Mouse (Mus musculus): ENCODE data around the gene Cyp2j8. TPM values are rescaled to one million over a fixed set of nuclear protein-coding genes. Genes with fewer than 3 reads are reported as not detected.
"Not testable (repeated sequence)": the region's sequence is repeated elsewhere in the genome, so short reads cannot be mapped to it uniquely, and the experiment has no call there.

The Cyp2j8 gene
- not detected for total RNA-seq (2021)
- long read RNA-seq: 0 reads

GRCm38 (mm10) chr4:96507286-96507685, at the start of gene Cyp2j8:
Cyp2j8 (minus strand) TSS chr4:96507386.
- no peak for DNase-seq (ENCODE audit: low spot score in 2 of 2)

- peak; percentile 13 to 42 for DNase-seq (ENCODE audit: low spot score in 2 of 2)
Observed at GRCm38 (mm10) chr4:96553133-96553819, 46.1 kb upstream of the Cyp2j8 start, which contains the start of gene Cyp2j6. Cyp2j6 (minus strand) TSS chr4:96553661.

GRCm38 (mm10) chr4:96551619-96552018, 44.4 kb upstream of the Cyp2j8 start:
- no peak for DNase-seq (ENCODE audit: low spot score in 2 of 2)

GRCm38 (mm10) chr4:96545976-96546375, 38.8 kb upstream of the Cyp2j8 start:
- peak in 1 of 2 experiments; percentile 34 for DNase-seq (ENCODE audit: low spot score in 2 of 2)

GRCm38 (mm10) chr4:96525772-96526171, 18.6 kb upstream of the Cyp2j8 start:
- DNase-seq (ENCODE audit: low spot score in 2 of 2): peak in 1 of 2 experiments; percentile 39

GRCm38 (mm10) chr4:96522256-96522655, 15.1 kb upstream of the Cyp2j8 start:
- DNase-seq (ENCODE audit: low spot score in 2 of 2): no peak

GRCm38 (mm10) chr4:96510083-96510482, 2.9 kb upstream of the Cyp2j8 start:
- DNase-seq (ENCODE audit: low spot score in 2 of 2): no peak

GRCm38 (mm10) chr4:96463311-96464060, 43.7 kb downstream of the Cyp2j8 start:
- not testable (repeated sequence) for DNase-seq (ENCODE audit: low spot score in 2 of 2)

Other genes starting within 250 kb of the Cyp2j8 start
- gene Cyp2j11, start 158.7 kb downstream of the Cyp2j8 start, total RNA-seq (2021): under 1 TPM; 0.38 to 0.69 TPM
- gene Cyp2j6, start 46.3 kb upstream of the Cyp2j8 start, total RNA-seq (2021): 10 to 100 TPM; 14.5 to 15.1 TPM
- 10 to 100 TPM; 37.1 to 41.9 TPM for gene Cyp2j9, start 84.2 kb upstream of the Cyp2j8 start, total RNA-seq (2021)
- gene Cyp2j5, start 156.8 kb upstream of the Cyp2j8 start, total RNA-seq (2021): not detected